Comparison of ENCODE assay signal across 8 mouse cellular contexts in genomic region chr2:113398020-113398521, GRCm38 (mm10).
DNase-seq lines count a peak whose midpoint lies in the region; ATAC-seq and TF ChIP-seq lines count a peak whose summit lies in the region.
"Had no signal": no experiment of that assay in that cellular context is flagged by ENCODE, and none has a peak within 500 bp of the region (broad histone marks: within the 10 kb centered on the region; RNA-seq: fewer than 3 reads in every experiment).

No protein-coding gene starts in this region.

- no peak overlapping the region for H3K4me3 ChIP-seq in heart, postnatal 0 days (ENCODE audit: low read depth, low read length)
- peak overlapping the region; percentile 36 for H3K4me3 ChIP-seq in bone marrow macrophage, adult 2 months (ENCODE audit: insufficient read depth, low read length)
- no peak overlapping the region for H3K4me3 ChIP-seq in intestine, embryonic 14.5 days (ENCODE audit: low read depth, low read length)
- no peak overlapping the region for H3K4me3 ChIP-seq in liver, embryonic 16.5 days (ENCODE audit: low read depth, low read length)

- no peak overlapping the region for H3K27ac ChIP-seq in heart, postnatal 0 days (ENCODE audit: low read depth)
- peak overlapping the region; percentile 96 for H3K27ac ChIP-seq in bone marrow macrophage, adult 2 months (ENCODE audit: insufficient read depth, low read depth, low read length)
- peak overlapping the region; percentile 76 for H3K27ac ChIP-seq in intestine, embryonic 14.5 days (ENCODE audit: low read depth)
- no peak overlapping the region for H3K27ac ChIP-seq in liver, embryonic 16.5 days (ENCODE audit: low read length)

- TF ChIP-seq POLR2A in bone marrow macrophage, adult 2 months (IDR thresholded peaks at IDR 0.05; ENCODE audit: borderline replicate concordance, low read depth, low read length) = no peak

- DNase-seq in heart, postnatal 0 days (ENCODE audit: low spot score) = no peak
- no peak for DNase-seq in heart, postnatal 14 days
- DNase-seq in intestine, embryonic 14.5 days (ENCODE audit: low spot score) = no peak
- DNase-seq in right cerebral cortex, postnatal 36 days (ENCODE audit: low spot score in 2 of 2) = no peak
- no peak for DNase-seq in gastrocnemius, postnatal 36 days
- DNase-seq: thymus, adult 18-20 months had no signal

- H3K9me3 ChIP-seq in heart, postnatal 0 days (replicated peaks; ENCODE audit: control insufficient read depth, low read length) = no peaks in the 10 kb centered on the region
- no peaks in the 10 kb centered on the region for H3K9me3 ChIP-seq in intestine, embryonic 14.5 days (ENCODE audit: control insufficient read depth, low read length)
- no peaks in the 10 kb centered on the region for H3K9me3 ChIP-seq in liver, embryonic 16.5 days (replicated peaks; ENCODE audit: control insufficient read depth, low read length)

- H3K36me3 ChIP-seq in heart, postnatal 0 days (replicated peaks; ENCODE audit: control insufficient read depth, insufficient read depth, low read length) = no peaks in the 10 kb centered on the region
- no peaks in the 10 kb centered on the region for H3K36me3 ChIP-seq in intestine, embryonic 14.5 days (ENCODE audit: control insufficient read depth, insufficient read depth, low read length)
- no peaks in the 10 kb centered on the region for H3K36me3 ChIP-seq in liver, embryonic 16.5 days (ENCODE audit: control insufficient read depth, insufficient read depth)

- intact Hi-C loops in heart, postnatal 14 days (cut with DNase I) = no loop called here
- intact Hi-C loops in gastrocnemius, postnatal 36 days (cut with DNase I) = no loop called here

- no peaks in the 10 kb centered on the region for H3K4me1 ChIP-seq in heart, postnatal 0 days (ENCODE audit: control insufficient read depth, insufficient read depth)
- peaks cover 42% of the 10 kb centered on the region for H3K4me1 ChIP-seq in bone marrow macrophage, adult 2 months (ENCODE audit: control insufficient read depth, insufficient read depth, low read length)
- peaks cover 11% of the 10 kb centered on the region for H3K4me1 ChIP-seq in intestine, embryonic 14.5 days (replicated peaks; ENCODE audit: control insufficient read depth, insufficient read depth, low read length)
- H3K4me1 ChIP-seq in liver, embryonic 16.5 days (ENCODE audit: control insufficient read depth, low read depth, low read length) = no peaks in the 10 kb centered on the region

- TF ChIP-seq EP300 in heart, postnatal 0 days (IDR thresholded peaks at IDR 0.05; ENCODE audit: low read depth) = no peak

- no peak overlapping the region for H3K9ac ChIP-seq in heart, postnatal 0 days (replicated peaks; ENCODE audit: low read depth, low read length)
- H3K9ac ChIP-seq in intestine, embryonic 14.5 days (ENCODE audit: low read length) = no peak overlapping the region
- H3K9ac ChIP-seq in liver, embryonic 16.5 days (ENCODE audit: low read depth, low read length) = no peak overlapping the region

- TF ChIP-seq CTCF in heart, postnatal 0 days (IDR thresholded peaks at IDR 0.05; ENCODE audit: low read depth) = no peak
- no peak for TF ChIP-seq CTCF in bone marrow macrophage, adult 2 months (IDR thresholded peaks at IDR 0.05; ENCODE audit: low read depth, low read length)

- H3K4me2 ChIP-seq in heart, postnatal 0 days (ENCODE audit: low read depth, low read length) = no peak overlapping the region
- peak overlapping the region; percentile 11; the same call in 1 of the 2 replicates for H3K4me2 ChIP-seq in intestine, embryonic 14.5 days (ENCODE audit: low read length)
- no peak overlapping the region for H3K4me2 ChIP-seq in liver, embryonic 16.5 days (ENCODE audit: low read depth, low read length)

- 50% methylated on average over 9 of the region's 9 CpGs for WGBS in heart, postnatal 0 days
- 61% methylated on average over 9 of the region's 9 CpGs for WGBS in intestine, embryonic 14.5 days
- WGBS in liver, embryonic 16.5 days (ENCODE audit: insufficient replicate concordance) = 23% methylated on average over 9 of the region's 9 CpGs

- 0 out of 2 replicates have a peak, but pooled peaks have one; percentile 24 for ATAC-seq in heart, postnatal 0 days (ENCODE audit: insufficient read depth, low read depth)
- no peak for ATAC-seq in intestine, embryonic 14.5 days (replicated peaks; ENCODE audit: low FRiP score, low TSS enrichment, low read depth)
- peak; percentile 70 for ATAC-seq in liver, embryonic 16.5 days (ENCODE audit: low read depth)

- H3K27me3 ChIP-seq in heart, postnatal 0 days (ENCODE audit: control insufficient read depth, insufficient read depth, low read length) = no peaks in the 10 kb centered on the region
- no peaks in the 10 kb centered on the region for H3K27me3 ChIP-seq in intestine, embryonic 14.5 days (replicated peaks; ENCODE audit: control insufficient read depth, insufficient read depth, low read length)
- H3K27me3 ChIP-seq in liver, embryonic 16.5 days (ENCODE audit: control insufficient read depth, insufficient read depth, low read depth, low read length) = no peaks in the 10 kb centered on the region

Comparison
In these comparisons a context has a peak if more than half of its experiments do, and no peak if none do; other contexts are left out.
1. H3K27ac ChIP-seq: peak in bone marrow macrophage, adult 2 months (single experiment) and intestine, embryonic 14.5 days (single experiment); none in heart, postnatal 0 days (single experiment) and liver, embryonic 16.5 days (single experiment).